Mouse (Mus musculus) liver, embryonic 14.5 days (tissue): Measurements from ENCODE around the gene Snai3. TPM values are rescaled to one million over a fixed set of nuclear protein-coding genes. Genes with fewer than 3 reads are reported as not detected.

ENCODE experiments used
- ATAC-seq: fragments of 200-750 bp; cut with Nextera tagmentation; 2 replicates; pipeline ENCODE4 v1.8.0; 2017; ENCODE audit warnings: moderate number of reproducible peaks, mild to moderate bottlenecking, moderate library complexity; ENCODE audit not compliant: insufficient read depth
- DNase-seq, 3 experiments: peaks; one replicate each; pipeline ENCODE4 v3.0.0-alpha.2; 2012 to 2013; ENCODE audit warnings: low read depth in 3 of 3, low spot score in 3 of 3
- H3K27ac ChIP-seq: fragments of 300-500 bp; sonication (generic); 2 replicates; pipeline ENCODE4 v1.5.1; 2014; ENCODE audit warnings: moderate library complexity, mild to moderate bottlenecking, control low read depth, inconsistent platforms
- H3K27me3 ChIP-seq: fragments of 300-500 bp; sonication (generic); 2 replicates; pipeline ENCODE4 v1.6.1; 2014; ENCODE audit warnings: mild to moderate bottlenecking, low read length, moderate library complexity; ENCODE audit not compliant: control insufficient read depth, insufficient read depth
- H3K36me3 ChIP-seq: fragments of 300-500 bp; sonication (generic); replicated peaks from 2 replicates; pipeline ENCODE4 v1.6.1; 2014; ENCODE audit warnings: low read depth; ENCODE audit not compliant: control insufficient read depth, insufficient read depth
- H3K4me1 ChIP-seq, 2 experiments: fragments of 200-500 bp in 1 of 2; fragments of 300-500 bp in 1 of 2; sonication (generic) in 1 of 2; replicated peaks; 2 replicates each; pipeline ENCODE4 v1.6.1; 2012 to 2014; ENCODE audit warnings: antibody characterized with exemption in 1 of 2, inconsistent platforms in 1 of 2, low read length in 1 of 2; ENCODE audit not compliant: control insufficient read depth in 2 of 2, insufficient read depth in 2 of 2
- H3K4me2 ChIP-seq: fragments of 300-500 bp; sonication (generic); 2 replicates; pipeline ENCODE4 v1.6.1; 2014; ENCODE audit warnings: low read depth, mild to moderate bottlenecking, control low read depth, moderate library complexity
- H3K4me3 ChIP-seq, 2 experiments: fragments of 200-500 bp in 1 of 2; fragments of 300-500 bp in 1 of 2; sonication (generic) in 1 of 2; 2 replicates each; pipeline ENCODE4 v1.5.1; 2012 to 2014; ENCODE audit warnings: low read depth in 2 of 2, low read length in 2 of 2, mild to moderate bottlenecking in 2 of 2, control low read depth in 1 of 2, inconsistent platforms in 1 of 2, moderate library complexity in 1 of 2; ENCODE audit not compliant: insufficient read depth in 1 of 2
- H3K9ac ChIP-seq: fragments of 300-500 bp; sonication (generic); replicated peaks from 2 replicates; pipeline ENCODE4 v1.6.1; 2014; ENCODE audit warnings: mild to moderate bottlenecking, control low read depth, moderate library complexity
- H3K9me3 ChIP-seq: fragments of 300-500 bp; sonication (generic); 2 replicates; pipeline ENCODE4 v1.6.1; 2016; ENCODE audit warnings: low read length, mixed read lengths; ENCODE audit not compliant: control insufficient read depth
- CTCF ChIP-seq: IDR thresholded peaks from 2 replicates; pipeline ENCODE4 v1.5.1; 2016; ENCODE audit warnings: antibody characterized with exemption, low read depth, control low read depth
- EP300 ChIP-seq: IDR thresholded peaks from 2 replicates; pipeline ENCODE4 v1.6.1; 2016; ENCODE audit warnings: antibody characterized with exemption, low read depth
- WGBS: fragments of 180-500 bp; shearing (Covaris S2); extraction: QIAGEN DNeasy Blood & Tissue Kit; methylation state at CpG from one replicate; pipeline ENCODE4 v1.1.7; 2014; ENCODE audit not compliant: insufficient replicate concordance; 5-methylcytosine and 5-hydroxymethylcytosine counted together
- polyA plus RNA-seq, 2 experiments: library from polyadenylated mRNA; depleted of rRNA in 1 of 2; stranded (reverse) in 1 of 2; unstranded in 1 of 2; fragments of >200 nt; fragmentation: Nextera tagmentation in 1 of 2; extraction: Ambion mirVana in 1 of 2; gene quantifications; 2 replicates each; pipeline versions ENCODE4 v1.2.1 to v1.2.3; 2012 to 2014

The Snai3 gene
- polyA plus RNA-seq, 2 experiments, result 0.16 to 0.41 TPM

DNA sequence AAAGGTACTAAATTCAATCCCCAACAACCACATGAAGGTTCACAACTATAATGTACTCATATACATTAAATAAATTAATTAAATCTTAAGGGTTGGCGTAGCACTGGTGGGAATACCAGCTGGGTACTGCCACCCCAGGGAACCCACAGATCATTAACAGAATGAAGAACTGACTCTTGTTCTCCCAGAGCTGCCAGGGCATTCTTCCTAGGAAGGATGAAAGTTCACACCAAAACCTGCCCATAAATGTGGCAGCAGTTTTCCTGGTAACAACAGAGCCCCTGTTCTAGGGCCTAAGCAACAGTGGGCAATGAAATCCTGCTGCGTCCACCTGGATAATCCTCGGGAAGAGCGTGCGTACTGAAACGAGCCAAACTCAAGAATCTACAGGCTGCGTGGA, 18.2 kb downstream of the Snai3 start:
- Histone ChIP-seq H3K27ac (no peak overlapping the region), H3K4me3 (peak overlapping the region; percentile 70 to 76), H3K9ac (peak overlapping the region; percentile 56; the same call in 1 of the 2 replicates), H3K4me2 (peak overlapping the region; percentile 86), H3K4me1 (peaks cover 4 to 14% of the 10 kb centered on the region in 2 experiments; a peak in 3 of 4 replicates), H3K36me3 (no peaks in the 10 kb centered on the region), H3K27me3 (no peaks in the 10 kb centered on the region), H3K9me3 (no peaks in the 10 kb centered on the region)
- 47% methylated on average over 7 of the region's 7 CpGs for whole genome bisulfite sequencing
- no peak for ATAC-seq
- no peak for DNase-seq
- TF ChIP-seq CTCF (no peak), EP300 (no peak)

DNA sequence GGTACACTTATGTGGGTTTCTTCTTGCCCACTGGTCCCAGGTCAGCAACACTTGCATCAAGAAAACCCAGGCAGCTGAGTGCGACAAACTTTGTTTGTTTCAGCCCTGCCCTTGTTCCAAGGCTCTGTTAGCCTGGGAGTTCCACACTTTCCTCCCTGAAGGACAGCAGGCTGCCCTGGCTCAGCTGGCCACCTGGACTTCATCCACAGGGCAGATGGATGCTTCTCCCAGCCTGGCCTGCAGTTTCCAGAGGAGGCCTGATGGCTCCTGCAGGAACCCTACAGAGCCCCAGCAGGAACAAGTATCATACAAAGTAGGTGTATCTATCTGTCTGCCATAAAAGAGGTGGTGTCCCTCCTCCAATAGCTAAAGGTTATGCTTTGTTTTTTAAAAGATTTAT, 19.2 kb downstream of the Snai3 start:
- Histone ChIP-seq H3K4me1 (peaks cover 4 to 14% of the 10 kb centered on the region in 2 experiments; a peak in 3 of 4 replicates), H3K9ac (no peak overlapping the region), H3K27me3 (no peaks in the 10 kb centered on the region), H3K9me3 (no peaks in the 10 kb centered on the region), H3K27ac (no peak overlapping the region), H3K4me3 (no peak overlapping the region), H3K4me2 (no peak overlapping the region), H3K36me3 (no peaks in the 10 kb centered on the region)
- TF ChIP-seq EP300 (no peak), CTCF (no peak)
- WGBS, result 76% methylated on average over 1 of the region's 1 CpGs
- ATAC-seq, result no peak
- no peak for DNase-seq

DNA sequence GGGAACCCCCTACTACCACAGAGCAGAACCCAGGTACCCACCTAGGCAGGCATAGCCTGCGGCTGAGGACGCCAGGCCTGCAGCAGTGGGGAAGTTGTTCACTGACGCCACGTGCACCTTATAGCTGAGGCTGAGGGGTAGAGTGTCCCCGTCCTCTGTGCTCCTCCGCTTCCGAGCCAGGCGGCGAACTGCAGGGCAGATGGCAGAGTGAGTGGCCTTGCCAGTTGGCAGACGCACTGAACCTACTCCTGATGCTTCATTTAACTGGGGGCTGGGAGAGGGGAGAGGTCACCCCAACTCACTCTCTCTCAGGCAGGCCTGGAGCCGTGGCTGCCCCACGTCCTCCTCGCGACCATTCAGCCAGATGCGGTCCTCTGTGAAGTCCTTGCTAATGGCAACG, 21.2 kb downstream of the Snai3 start:
- H3K36me3 ChIP-seq, result no peaks in the 10 kb centered on the region
- DNase-seq (no peak), ATAC-seq (no peak)
- H3K4me3 ChIP-seq, result no peak overlapping the region
- H3K27ac ChIP-seq, result no peak overlapping the region
- 90% methylated on average over 16 of the region's 16 CpGs for WGBS
- H3K27me3 ChIP-seq, result no peaks in the 10 kb centered on the region
- no peak for TF ChIP-seq EP300
- TF ChIP-seq CTCF, result no peak
- H3K4me2 ChIP-seq, result no peak overlapping the region
- H3K4me1 ChIP-seq, result peaks cover 1 to 10% of the 10 kb centered on the region in 2 experiments; a peak in 3 of 4 replicates
- no peak overlapping the region for H3K9ac ChIP-seq
- H3K9me3 ChIP-seq, result no peaks in the 10 kb centered on the region

DNA sequence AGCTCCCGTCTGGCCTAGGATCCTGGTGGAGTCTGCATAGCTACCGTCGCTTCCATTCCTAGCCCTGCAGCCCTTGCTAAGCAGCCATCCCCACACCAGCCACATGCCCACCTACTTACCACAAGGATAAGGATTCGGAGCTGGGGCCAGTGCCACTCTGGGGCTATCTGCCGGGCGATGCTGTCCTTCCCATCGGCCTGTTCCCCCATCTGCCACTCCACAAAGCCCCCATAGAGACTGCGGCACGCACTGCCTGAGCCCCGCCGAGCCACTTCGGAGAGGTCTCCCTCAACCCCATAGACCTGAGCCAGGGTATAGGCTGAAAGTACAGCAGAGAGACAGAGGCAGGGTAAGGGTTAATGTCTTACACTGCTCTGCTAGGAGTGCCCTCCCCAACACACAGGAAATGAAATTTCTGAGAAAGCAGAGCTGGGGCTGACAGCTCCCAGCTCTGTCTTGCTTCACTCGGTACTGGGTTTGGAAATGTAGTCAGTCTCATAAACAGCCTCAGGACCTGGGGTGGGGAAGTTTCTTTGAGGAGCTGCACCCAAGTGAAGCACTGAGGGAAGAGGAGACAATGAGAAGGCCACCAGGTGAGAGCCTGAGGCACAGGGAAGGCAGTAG, 22.7 kb downstream of the Snai3 start:
- 75% methylated on average over 13 of the region's 13 CpGs for WGBS
- Histone ChIP-seq H3K9ac (no peak overlapping the region), H3K27me3 (no peaks in the 10 kb centered on the region), H3K9me3 (no peaks in the 10 kb centered on the region), H3K36me3 (no peaks in the 10 kb centered on the region), H3K4me2 (no peak overlapping the region), H3K27ac (no peak overlapping the region), H3K4me1 (peaks cover 3 to 11% of the 10 kb centered on the region in 2 experiments), H3K4me3 (no peak overlapping the region)
- no peak for ATAC-seq
- DNase-seq, result no peak
- no peak for TF ChIP-seq CTCF
- TF ChIP-seq EP300, result no peak

DNA sequence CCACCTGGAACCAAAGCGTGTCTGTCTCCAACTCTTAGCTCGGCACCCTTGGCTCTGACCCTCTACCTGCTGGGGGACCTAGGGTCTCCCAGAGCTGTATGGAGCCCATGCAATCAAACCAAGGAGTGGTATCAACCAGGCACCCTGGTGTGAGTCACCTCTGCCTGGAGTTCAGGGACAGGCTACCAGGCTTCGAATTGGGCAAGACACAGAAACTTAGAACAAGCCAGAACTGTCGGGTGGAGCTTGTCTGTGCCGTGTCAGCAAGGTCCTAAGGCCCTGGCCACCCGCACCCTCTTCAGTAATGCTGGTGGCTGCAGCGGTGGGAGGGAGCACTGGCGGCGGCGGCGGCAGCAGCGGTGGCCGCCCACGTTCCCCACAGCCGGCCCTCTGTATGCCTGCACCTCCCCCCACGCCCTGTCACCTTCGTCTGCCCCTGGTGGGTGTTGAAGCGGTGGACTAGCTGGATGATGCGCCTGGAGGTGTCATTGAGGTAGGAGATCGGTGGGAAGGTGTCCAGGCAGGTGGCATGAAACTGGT, 23.9 kb downstream of the Snai3 start:
- Histone ChIP-seq H3K36me3 (no peaks in the 10 kb centered on the region), H3K4me2 (no peak overlapping the region), H3K27ac (no peak overlapping the region), H3K27me3 (no peaks in the 10 kb centered on the region), H3K4me3 (no peak overlapping the region), H3K9ac (no peak overlapping the region), H3K9me3 (no peaks in the 10 kb centered on the region), H3K4me1 (peaks cover 3 to 11% of the 10 kb centered on the region in 2 experiments)
- DNase-seq (no peak), ATAC-seq (no peak)
- WGBS, result 69% methylated on average over 20 of the region's 20 CpGs
- no peak for TF ChIP-seq CTCF
